Mouse (Mus musculus): Measurements from ENCODE around the gene Rnf5.

Gene Rnf5

DNA sequence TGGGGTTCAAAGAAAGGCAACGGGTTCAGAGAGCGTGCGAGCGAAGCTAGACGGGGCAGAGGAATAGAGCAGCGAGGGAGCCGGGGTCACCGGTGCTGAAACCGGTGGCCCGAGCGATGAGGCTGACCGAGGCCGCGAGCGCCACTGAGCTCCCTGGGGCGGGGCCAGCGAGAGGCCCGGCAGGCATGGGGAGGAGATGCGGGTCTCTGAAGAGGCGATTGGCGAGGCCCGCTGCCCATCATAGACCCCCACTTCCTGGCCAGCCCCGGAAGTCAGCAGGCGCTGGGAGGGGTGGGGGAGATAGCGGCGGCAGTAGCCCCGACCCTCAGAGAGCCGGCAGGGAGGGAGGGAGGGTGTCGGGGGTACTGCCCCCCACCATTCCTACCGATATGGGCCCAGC lies 2.1 kb upstream of the Rnf5 start:
- DNase-seq (ENCODE audit: low spot score in 2 of 2) = peak; percentile 97 to 98

DNA sequence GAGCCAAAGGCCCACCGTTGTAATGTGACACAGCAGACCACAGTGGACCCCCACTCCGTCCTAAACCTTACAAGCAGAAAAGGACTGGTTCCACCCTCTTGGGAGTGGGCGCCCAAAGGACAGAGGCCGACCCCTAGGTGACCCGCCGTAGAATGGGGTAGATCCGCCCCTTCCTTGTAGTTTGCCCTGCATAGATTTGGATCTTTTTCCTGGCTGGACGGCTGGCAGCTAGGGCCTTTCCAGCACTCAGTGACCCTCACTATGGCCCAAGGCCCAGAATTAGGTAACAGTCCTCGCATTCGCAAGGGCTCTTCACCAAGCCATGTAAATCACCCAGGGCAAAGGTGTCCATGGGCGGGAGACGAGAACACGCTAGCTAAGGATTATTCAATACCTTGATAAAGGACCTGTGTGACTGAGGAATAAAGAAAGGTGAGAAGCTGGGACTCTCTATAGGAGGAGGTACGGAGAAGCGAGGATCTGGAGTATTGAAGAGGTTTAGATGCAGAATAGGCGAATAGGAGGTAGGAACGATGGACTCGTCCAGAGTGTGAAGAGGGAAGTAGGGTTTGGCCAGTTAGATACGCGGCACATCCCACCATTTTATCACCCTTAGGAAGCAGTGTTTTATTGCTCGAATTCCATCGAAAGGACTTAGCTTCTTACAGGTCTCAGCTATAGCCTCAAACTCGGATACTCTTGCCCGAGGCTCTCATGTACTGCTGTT lies 1.2 kb upstream of the Rnf5 start:
- DNase-seq (ENCODE audit: low spot score in 2 of 2) = peak in 1 of 2 experiments; percentile 43

DNA sequence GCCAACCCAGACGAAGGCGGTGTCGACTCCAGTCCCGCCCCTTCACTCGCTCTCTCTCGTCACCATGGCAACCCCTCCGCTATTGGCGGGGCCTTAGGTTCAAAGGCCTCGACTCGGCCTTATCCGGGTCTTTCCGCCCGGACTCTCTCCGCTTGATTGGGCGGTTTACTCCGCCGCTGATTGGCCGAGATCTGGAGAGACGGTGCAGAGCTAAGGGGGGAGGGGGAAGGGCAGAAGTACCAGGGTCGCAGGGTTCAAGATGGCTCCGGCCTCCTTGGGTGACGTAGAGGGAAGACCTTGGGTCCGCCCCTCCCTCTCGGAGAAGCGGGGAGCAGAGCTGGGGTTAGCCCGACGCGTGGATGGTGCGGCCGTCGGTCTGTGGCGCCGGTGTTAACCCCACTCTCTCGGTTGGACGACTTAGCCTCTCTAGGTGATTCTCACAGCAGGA lies 595 bp upstream of the Rnf5 start, which contains the start of gene Agpat1:
Gene Agpat1, plus strand, starts transcription at position 202 of the 448 bp plus-strand sequence.
- DNase-seq (ENCODE audit: low spot score in 2 of 2) = peak; percentile 95 to 98

DNA sequence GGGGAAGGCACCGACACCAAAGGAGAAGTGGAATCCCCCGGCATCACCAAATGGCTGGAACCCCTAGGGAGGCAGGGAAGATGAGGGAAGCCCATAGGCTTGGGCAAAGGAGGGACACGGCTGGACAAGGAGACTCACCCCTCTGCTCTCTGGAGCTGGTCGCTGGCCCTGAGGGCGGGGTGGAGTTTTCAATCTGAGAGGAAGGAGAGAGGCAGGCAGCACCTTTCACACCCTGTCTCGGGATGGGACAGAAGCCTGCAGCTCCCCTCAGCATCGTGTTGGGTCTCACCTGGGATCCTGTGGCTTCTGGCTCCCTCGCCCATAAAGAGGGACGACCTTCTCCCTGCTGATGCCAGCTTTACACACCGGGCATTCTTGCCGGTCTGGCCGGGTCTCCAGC lies 1.7 kb downstream of the Rnf5 start:
- DNase-seq (ENCODE audit: low spot score in 2 of 2) = no peak

DNA sequence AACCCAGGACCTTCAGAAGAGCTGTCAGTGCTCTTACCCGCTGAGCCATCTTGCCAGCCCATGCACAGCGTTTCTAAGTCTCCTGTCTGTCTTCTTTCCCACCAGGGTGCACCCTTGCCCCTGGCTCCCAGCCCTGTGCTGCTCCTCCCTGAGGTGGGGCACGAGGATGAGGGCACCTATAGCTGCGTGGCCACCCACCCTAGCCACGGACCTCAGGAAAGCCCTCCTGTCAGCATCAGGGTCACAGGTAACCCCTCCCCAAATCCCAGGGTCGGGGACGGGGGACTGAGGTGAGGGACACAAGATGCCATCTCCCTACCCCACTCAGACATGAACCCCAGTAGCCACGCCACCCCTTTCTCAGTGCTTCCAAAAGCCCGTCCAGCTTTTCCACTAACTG lies 3.6 kb downstream of the Rnf5 start:
- no peak for DNase-seq (ENCODE audit: low spot score in 2 of 2)

DNA sequence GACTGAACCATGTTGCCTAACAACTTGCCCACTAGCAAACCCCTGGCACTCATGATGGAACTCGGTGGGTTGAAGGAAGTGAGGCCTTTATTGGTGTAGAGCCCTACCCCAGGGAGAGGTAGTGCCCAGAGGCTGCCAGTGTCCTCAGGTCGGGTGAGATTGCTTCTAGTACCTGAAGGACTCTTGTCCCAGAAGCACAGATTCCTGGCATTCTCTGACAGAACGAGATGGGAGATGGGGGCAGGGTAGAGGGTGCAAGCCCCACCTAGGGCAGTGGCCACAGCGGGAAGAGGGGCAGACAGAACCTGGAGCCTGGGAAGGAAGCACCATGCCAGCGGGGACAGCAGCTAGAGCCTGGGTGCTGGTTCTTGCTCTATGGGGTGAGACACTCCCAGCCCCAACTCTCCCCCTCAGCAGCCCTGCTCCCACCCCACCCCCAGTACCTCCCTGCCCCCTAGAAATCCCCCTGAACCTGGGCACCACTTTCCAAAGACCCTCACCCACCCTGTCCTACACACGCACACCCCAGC lies 5.9 kb downstream of the Rnf5 start, which contains the start of gene Ager:
Gene Ager, plus strand, starts transcription at position 297 of the 530 bp plus-strand sequence.
- DNase-seq (ENCODE audit: low spot score in 2 of 2) = no peak

DNA sequence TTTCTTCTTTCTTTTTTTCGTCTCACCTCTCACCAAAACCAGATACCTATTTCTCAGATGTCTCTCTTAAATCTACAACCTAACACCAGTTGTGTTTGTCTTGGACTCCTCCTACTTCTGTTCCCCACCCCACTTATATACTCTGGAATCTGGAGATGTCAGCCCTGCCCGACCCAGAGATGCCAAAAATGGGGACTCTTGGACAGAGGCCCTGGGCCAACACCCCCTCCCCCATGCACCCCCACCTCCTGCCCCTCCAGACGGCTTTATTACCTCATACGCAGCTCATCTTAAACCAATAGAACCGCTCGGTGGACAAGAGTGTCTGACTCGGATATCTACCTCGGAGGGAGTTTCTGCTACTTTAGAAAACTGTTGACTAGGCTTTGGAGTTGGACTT lies 7.4 kb downstream of the Rnf5 start:
- DNase-seq (ENCODE audit: low spot score in 2 of 2) = no peak

DNA sequence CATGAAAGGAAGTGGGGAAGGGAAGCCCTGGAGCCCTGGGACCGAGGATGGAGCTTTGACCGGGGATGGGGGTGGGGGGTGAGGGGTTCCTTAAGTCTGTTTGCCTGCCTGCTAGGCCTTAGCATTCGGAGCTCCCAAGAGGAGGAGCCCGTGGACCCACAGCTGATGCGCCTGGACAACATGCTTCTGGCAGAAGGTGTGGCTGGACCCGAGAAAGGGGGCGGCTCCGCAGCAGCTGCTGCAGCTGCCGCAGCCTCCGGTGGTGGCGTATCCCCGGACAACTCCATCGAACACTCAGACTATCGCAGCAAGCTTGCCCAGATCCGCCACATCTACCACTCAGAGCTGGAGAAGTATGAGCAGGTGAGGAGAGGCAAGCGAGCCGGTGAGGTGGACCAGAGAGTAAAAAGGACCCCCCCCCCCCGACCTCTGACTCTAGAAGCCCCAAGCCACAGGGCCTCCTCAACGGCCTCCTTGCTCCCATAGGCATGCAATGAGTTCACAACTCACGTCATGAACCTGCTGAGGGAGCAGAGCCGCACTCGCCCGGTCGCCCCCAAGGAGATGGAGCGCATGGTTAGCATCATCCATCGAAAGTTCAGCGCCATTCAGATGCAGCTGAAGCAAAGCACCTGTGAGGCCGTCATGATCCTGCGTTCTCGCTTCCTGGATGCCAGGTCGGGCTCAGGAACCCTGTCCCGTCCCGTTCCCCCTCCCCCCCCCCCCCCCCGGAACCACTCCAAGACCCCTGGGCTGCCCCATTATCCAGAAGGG lies 9.6 kb downstream of the Rnf5 start:
- DNase-seq (ENCODE audit: low spot score in 2 of 2) = no peak

DNA sequence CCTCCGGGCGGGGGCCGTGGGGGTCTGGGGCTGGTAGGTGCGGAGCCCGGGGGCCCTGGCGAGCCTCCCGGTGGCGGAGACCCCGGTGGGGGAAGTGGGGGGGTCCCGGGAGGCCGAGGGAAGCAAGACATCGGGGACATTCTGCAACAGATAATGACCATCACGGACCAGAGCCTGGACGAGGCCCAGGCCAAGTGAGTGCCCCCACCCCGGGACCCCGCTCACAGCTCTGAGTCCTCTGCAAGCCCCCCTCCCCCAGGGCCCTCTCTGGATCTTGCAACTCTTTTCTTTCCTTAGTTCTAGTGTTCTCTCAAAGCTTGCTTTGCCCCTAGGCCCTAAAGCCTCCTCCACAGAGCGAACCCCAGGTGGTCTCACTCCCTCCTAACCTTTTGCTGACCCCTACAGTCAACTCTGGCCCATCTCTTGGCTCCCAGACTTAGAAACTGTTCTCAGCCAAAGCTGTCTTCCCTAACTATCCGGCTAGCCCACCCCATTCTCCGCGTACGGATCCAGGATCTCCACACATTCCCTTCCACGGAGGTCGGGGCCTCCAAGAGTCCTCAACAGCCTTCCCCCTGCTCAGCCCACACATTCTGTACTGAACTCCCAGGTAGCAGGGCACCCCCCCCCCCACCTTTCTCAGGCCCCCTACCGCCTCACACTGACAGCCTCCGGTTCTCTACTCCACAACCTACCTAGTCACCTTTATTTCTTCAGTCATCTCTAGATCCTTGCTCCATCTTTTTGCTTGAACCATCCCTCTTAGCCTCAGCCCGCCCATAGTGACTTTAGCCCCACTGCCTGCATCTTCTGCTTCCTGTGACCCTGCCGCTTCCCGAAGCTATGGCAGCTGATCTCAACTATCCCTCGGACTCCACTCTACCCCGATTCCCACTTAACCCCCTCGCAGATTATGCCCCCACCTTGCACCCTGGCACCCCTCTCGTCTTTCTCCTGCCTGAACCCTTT lies 10.6 kb downstream of the Rnf5 start:
- peak; percentile 24 to 37 for DNase-seq (ENCODE audit: low spot score in 2 of 2)

DNA sequence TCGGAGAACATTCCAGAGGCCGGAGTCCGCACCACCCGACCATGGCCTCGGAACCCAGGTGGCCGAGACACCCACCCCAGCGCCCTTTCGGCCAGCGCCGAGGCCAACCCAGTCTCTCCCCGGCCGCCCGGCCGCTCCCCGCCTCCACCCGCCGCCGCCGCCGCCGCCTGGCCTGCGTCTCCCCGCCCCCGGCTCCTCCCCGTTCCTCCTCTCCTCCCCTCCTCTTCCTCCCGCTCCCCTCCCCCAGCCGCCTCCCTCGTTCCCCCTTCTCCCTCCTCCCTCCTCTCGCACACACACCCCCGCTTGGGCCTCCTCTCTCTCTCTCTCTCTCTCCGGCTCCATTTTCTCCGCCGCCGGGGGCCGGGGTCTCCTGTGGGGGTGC lies 11.5 kb downstream of the Rnf5 start:
- peak; percentile 56 to 74 for DNase-seq (ENCODE audit: low spot score in 2 of 2)

GRCm38 (mm10) chr17:34591029-34591993 lies 12.2 kb downstream of the Rnf5 start, which contains the start of gene Pbx2:
Gene Pbx2, plus strand, starts transcription at chr17:34591266.
- peak in 1 of 2 experiments; percentile 21 for DNase-seq (ENCODE audit: low spot score in 2 of 2)

DNA sequence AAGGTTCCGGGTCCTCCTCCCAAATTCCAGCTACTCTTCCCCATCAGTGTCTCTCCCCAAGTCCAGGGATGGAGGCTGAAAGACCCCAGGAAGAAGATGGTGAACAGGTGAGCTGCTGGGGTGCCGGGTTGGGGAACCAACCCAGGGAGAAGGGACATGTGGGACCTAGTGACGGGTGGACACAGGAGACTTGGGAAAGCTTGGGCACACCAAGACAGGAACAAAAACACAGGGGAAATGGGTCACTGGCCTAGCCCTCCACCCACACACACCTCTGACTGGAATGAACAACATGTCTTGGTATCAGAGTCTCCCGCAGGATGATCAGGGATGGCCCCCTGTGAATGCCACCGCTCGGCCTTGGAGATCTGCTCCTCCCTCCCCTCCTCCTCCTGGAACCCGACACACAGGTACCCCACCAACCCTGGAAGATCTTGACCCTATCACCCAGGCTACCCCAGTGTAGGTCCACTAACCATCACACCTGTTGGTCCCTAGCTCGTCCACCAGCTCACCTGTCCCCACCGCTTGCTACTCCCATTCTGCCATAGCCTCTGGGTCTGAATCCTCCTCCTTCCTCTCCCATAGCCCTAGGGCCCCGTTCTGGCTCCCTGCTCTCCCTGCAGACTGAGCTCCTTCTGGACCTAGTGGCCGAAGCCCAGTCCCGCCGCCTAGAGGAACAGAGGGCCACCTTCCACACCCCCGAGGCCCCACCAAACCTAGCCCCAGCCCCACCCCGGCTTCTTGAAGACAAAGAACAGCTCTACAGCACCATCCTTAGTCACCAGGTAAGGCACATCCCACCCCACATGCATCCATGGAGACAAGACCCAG lies 13.1 kb downstream of the Rnf5 start:
- no peak for DNase-seq (ENCODE audit: low spot score in 2 of 2)

- no peak for DNase-seq (ENCODE audit: low spot score in 2 of 2)
Measured at GRCm38 (mm10) chr17:34589681-34590101, 13.8 kb downstream of the Rnf5 start, which contains the start of gene Gpsm3. Gene Gpsm3, plus strand, starts transcription at chr17:34589806.

- no peak for DNase-seq (ENCODE audit: low spot score in 2 of 2)
Measured at GRCm38 (mm10) chr17:34589206-34589605, 14.3 kb downstream of the Rnf5 start.

DNA sequence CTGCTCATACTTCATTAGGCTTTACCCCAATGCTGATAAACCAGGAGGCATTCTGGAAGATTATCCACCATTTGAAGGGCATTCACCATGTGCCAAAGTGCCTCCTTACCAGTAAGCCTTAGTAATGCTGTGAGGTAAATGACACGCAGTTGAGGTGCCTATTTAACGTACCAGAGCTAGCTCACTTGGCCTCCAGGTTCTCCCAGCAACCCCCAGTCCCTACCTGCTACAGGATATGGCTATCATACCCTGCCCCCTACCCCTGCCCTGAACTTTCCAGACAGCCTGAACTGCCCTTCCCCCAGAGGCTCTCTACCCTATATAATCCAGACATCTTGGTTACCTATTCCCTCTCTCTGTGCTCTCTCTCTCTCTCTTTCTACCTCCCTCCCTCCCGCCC lies 14.7 kb downstream of the Rnf5 start:
- DNase-seq (ENCODE audit: low spot score in 2 of 2) = no peak

DNA sequence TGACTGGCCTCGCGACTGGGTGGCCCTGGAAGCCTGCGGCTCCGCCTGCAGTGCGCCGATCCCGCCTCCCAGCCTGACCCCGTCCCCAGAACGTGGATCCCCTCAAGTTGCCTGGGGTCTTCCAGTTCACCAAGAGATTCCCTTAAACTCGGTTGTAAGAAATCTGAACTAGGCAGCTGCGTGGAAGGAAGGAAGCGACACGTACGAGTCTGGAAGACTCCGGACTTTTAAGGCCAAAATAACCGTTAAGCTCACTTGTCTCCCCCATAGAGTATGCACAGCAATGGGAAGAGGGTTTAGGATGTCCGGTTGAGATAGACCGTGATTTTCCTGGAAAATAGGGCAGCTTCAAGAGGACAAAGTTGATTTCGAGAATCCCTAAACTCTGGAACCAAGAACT lies 15.7 kb downstream of the Rnf5 start:
- no peak for DNase-seq (ENCODE audit: low spot score in 2 of 2)

- DNase-seq (ENCODE audit: low spot score in 2 of 2) = peak; percentile 97 to 99
Measured at GRCm38 (mm10) chr17:34587423-34587811, 16.1 kb downstream of the Rnf5 start.

DNA sequence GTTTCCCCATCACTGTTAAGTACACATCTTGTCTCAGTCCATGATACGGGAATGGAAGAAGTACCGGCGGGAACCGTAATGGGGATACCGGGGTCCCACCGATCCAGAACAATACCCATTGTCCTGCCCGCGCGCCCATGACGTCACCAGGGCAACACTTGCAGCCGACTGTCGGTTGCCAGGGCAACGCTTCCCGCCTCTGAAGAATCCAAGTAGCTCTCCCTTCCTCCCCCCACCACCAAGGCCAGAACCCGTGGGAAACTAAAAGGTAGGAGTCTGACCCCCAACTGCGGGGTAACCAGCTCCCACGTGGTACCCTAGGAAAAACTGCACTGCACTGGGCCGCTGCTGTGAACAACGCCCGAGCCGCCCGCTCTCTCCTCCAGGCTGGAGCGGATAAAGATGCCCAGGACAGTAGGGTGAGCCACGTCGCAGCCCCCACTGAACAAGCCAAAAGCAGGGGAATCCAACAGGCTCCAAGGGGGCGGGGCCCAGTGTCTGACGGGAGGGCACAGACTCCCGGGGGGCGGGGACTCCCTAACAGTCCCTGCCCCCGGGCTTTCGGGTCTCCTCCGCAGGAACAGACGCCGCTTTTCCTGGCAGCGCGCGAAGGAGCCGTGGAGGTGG lies 16.6 kb downstream of the Rnf5 start:
- DNase-seq (ENCODE audit: low spot score in 2 of 2) = peak; percentile 85 to 87

Measured in frontal cortex, postnatal 36 days (tissue).